8 mouse cellular contexts compared by ENCODE assay signal in genomic region chr13:23700786-23701520, GRCm38 (mm10). TPM values are rescaled to one million over a fixed set of nuclear protein-coding genes. Genes with fewer than 3 reads are reported as not detected.
A peak's percentile ranks its signal among the peaks of the same experiment; 100 is the strongest.
DNase-seq lines count a peak whose midpoint lies in the region; ATAC-seq and TF ChIP-seq lines count a peak whose summit lies in the region.

No protein-coding gene starts in this region.

- H3K4me2 ChIP-seq in hindbrain, embryonic 13.5 days = no peak overlapping the region
- H3K4me2 ChIP-seq in intestine, embryonic 15.5 days (replicated peaks) = no peak overlapping the region

- H3K4me1 ChIP-seq in hindbrain, embryonic 10.5 days (replicated peaks) = peaks cover 25% of the 10 kb centered on the region
- peaks cover 11% of the 10 kb centered on the region for H3K4me1 ChIP-seq in hindbrain, embryonic 13.5 days (replicated peaks)
- H3K4me1 ChIP-seq in intestine, embryonic 15.5 days (replicated peaks) = peaks cover 8% of the 10 kb centered on the region

- H3K9me3 ChIP-seq in hindbrain, embryonic 10.5 days = no peaks in the 10 kb centered on the region
- no peaks in the 10 kb centered on the region for H3K9me3 ChIP-seq in hindbrain, embryonic 13.5 days
- H3K9me3 ChIP-seq in intestine, embryonic 15.5 days = no peaks in the 10 kb centered on the region

- peak overlapping the region; percentile 66; the same call in 1 of the 2 replicates for H3K27ac ChIP-seq in hindbrain, embryonic 10.5 days
- H3K27ac ChIP-seq in hindbrain, embryonic 13.5 days = no peak overlapping the region
- no peak overlapping the region for H3K27ac ChIP-seq in gastrocnemius, adult 2 months
- no peak overlapping the region for H3K27ac ChIP-seq in intestine, embryonic 15.5 days

- H3K4me3 ChIP-seq in hindbrain, embryonic 10.5 days = no peak overlapping the region
- no peak overlapping the region for H3K4me3 ChIP-seq in hindbrain, embryonic 13.5 days
- no peak overlapping the region for H3K4me3 ChIP-seq in gastrocnemius, adult 2 months
- H3K4me3 ChIP-seq in intestine, embryonic 15.5 days (replicated peaks) = no peak overlapping the region

- 33% methylated on average over 8 of the region's 8 CpGs for WGBS in hindbrain, embryonic 10.5 days
- WGBS in hindbrain, embryonic 13.5 days = 32% methylated on average over 8 of the region's 8 CpGs
- 25% methylated on average over 8 of the region's 8 CpGs for WGBS in intestine, embryonic 15.5 days

- intact Hi-C loops in gastrocnemius, adult 2 months (cut with DNase I) = loop anchor here (1.0 kb wide), 1 partner anchor 31 kb away; no protein-coding TSS in a partner anchor
- intact Hi-C loops in left cerebral cortex, postnatal 14 days (cut with DNase I) = loop anchor here (1.0 kb wide), 1 partner anchor 31 kb away; no protein-coding TSS in a partner anchor

- no peak for ATAC-seq in hindbrain, embryonic 13.5 days (ENCODE audit: low FRiP score)
- peak; percentile 64 for ATAC-seq in common myeloid progenitor, adult 5-6 weeks (replicated peaks; ENCODE audit: low read depth, poor library complexity, severe bottlenecking)
- peak; percentile 67 for ATAC-seq in intestine, embryonic 15.5 days
- peak; percentile 64 for ATAC-seq in megakaryocyte progenitor cell, adult 5-6 weeks (replicated peaks; ENCODE audit: poor library complexity)

- peak; percentile 73 for DNase-seq in hindbrain, embryonic 10.5 days (ENCODE audit: low spot score)
- peak; percentile 70 for DNase-seq in gastrocnemius, adult 2 months
- DNase-seq in left cerebral cortex, postnatal 14 days (ENCODE audit: low spot score in 2 of 2) = peak; percentile 83 to 85
- peak; percentile 50 for DNase-seq in spleen, adult 12 weeks (ENCODE audit: low spot score)

- TF ChIP-seq CTCF in gastrocnemius, adult 2 months (IDR thresholded peaks at IDR 0.05) = peak; percentile 94

- no peak overlapping the region for H3K9ac ChIP-seq in hindbrain, embryonic 13.5 days
- peak overlapping the region; percentile 20; the same call in 1 of the 2 replicates for H3K9ac ChIP-seq in intestine, embryonic 15.5 days

- H3K27me3 ChIP-seq in hindbrain, embryonic 10.5 days (ENCODE audit: insufficient read depth, poor library complexity, severe bottlenecking) = 0 out of 2 replicates have a peak, but pooled peaks cover 2% of the 10 kb centered on the region
- no peaks in the 10 kb centered on the region for H3K27me3 ChIP-seq in hindbrain, embryonic 13.5 days
- H3K27me3 ChIP-seq in intestine, embryonic 15.5 days (replicated peaks) = no peaks in the 10 kb centered on the region

- no peaks in the 10 kb centered on the region for H3K36me3 ChIP-seq in hindbrain, embryonic 10.5 days
- H3K36me3 ChIP-seq in hindbrain, embryonic 13.5 days = no peaks in the 10 kb centered on the region
- H3K36me3 ChIP-seq in intestine, embryonic 15.5 days = no peaks in the 10 kb centered on the region

RNA-seq across cellular contexts. Expression of gene Hist1h4c, which starts 2.7 kb away (rescaled TPM):
- 5.4 TPM in 2 replicates for polyA plus RNA-seq in hindbrain, embryonic 10.5 days (2016; fragmentation: Nextera tagmentation; extraction: Ambion mirVana)
- polyA plus RNA-seq in hindbrain, embryonic 13.5 days (2015; fragmentation: Nextera tagmentation; extraction: Ambion mirVana) = 3.9 and 4.4 TPM in 2 replicates
- total RNA-seq in common myeloid progenitor, adult 5-6 weeks (2017) = 434 and 555 TPM in 2 replicates
- 10 to 100 TPM; 49.8 to 61.2 TPM for total RNA-seq in gastrocnemius, adult 2 months (2021)
- 4.7 and 5.7 TPM in 2 replicates for polyA plus RNA-seq in intestine, embryonic 15.5 days (2015; fragmentation: Nextera tagmentation; extraction: Ambion mirVana)
- total RNA-seq in left cerebral cortex, postnatal 14 days (2021) = 100 to 1,000 TPM; 100 to 103 TPM
- total RNA-seq in megakaryocyte progenitor cell, adult 5-6 weeks (2015) = 45.1 and 51.9 TPM in 2 replicates
- total RNA-seq in megakaryocyte progenitor cell, adult 5-6 weeks (2017) = 238 and 311 TPM in 2 replicates

RNA-seq across cellular contexts. Expression of gene Hist1h1t, which starts 5.3 kb away (rescaled TPM):
- not detected in 2 replicates for polyA plus RNA-seq in hindbrain, embryonic 10.5 days (2016; fragmentation: Nextera tagmentation; extraction: Ambion mirVana)
- not detected in 2 replicates for polyA plus RNA-seq in hindbrain, embryonic 13.5 days (2015; fragmentation: Nextera tagmentation; extraction: Ambion mirVana)
- 0.55 and 3.1 TPM in 2 replicates for total RNA-seq in common myeloid progenitor, adult 5-6 weeks (2017)
- total RNA-seq in gastrocnemius, adult 2 months (2021) = not detected
- not detected in 2 replicates for polyA plus RNA-seq in intestine, embryonic 15.5 days (2015; fragmentation: Nextera tagmentation; extraction: Ambion mirVana)
- under 1 TPM in 1 of 2 experiments, not detected in 1; 0.40 TPM for total RNA-seq in left cerebral cortex, postnatal 14 days (2021)
- not detected in 2 replicates for total RNA-seq in megakaryocyte progenitor cell, adult 5-6 weeks (2015)
- total RNA-seq in megakaryocyte progenitor cell, adult 5-6 weeks (2017) = 0.29 TPM in 1 of 2 replicates, not detected in the other

RNA-seq across cellular contexts. Expression of gene Hfe, which starts 9.7 kb away (rescaled TPM):
- 3.2 and 3.5 TPM in 2 replicates for polyA plus RNA-seq in hindbrain, embryonic 10.5 days (2016; fragmentation: Nextera tagmentation; extraction: Ambion mirVana)
- polyA plus RNA-seq in hindbrain, embryonic 13.5 days (2015; fragmentation: Nextera tagmentation; extraction: Ambion mirVana) = 5.4 and 5.6 TPM in 2 replicates
- 3.6 and 4.3 TPM in 2 replicates for total RNA-seq in common myeloid progenitor, adult 5-6 weeks (2017)
- 10 to 100 TPM; 16.0 to 18.7 TPM for total RNA-seq in gastrocnemius, adult 2 months (2021)
- 6.4 and 7.9 TPM in 2 replicates for polyA plus RNA-seq in intestine, embryonic 15.5 days (2015; fragmentation: Nextera tagmentation; extraction: Ambion mirVana)
- total RNA-seq in left cerebral cortex, postnatal 14 days (2021) = 1 to 10 TPM; 2.9 to 3.1 TPM
- 15.9 and 16.6 TPM in 2 replicates for total RNA-seq in megakaryocyte progenitor cell, adult 5-6 weeks (2015)
- total RNA-seq in megakaryocyte progenitor cell, adult 5-6 weeks (2017) = 6.0 and 8.7 TPM in 2 replicates

RNA-seq across cellular contexts. Expression of gene Hist1h2bc, which starts 17.0 kb away (rescaled TPM):
- polyA plus RNA-seq in hindbrain, embryonic 10.5 days (2016; fragmentation: Nextera tagmentation; extraction: Ambion mirVana) = 23.1 and 26.2 TPM in 2 replicates
- polyA plus RNA-seq in hindbrain, embryonic 13.5 days (2015; fragmentation: Nextera tagmentation; extraction: Ambion mirVana) = 17.8 and 23.1 TPM in 2 replicates
- 224 and 276 TPM in 2 replicates for total RNA-seq in common myeloid progenitor, adult 5-6 weeks (2017)
- 10 to 100 TPM; 59.1 to 76.4 TPM for total RNA-seq in gastrocnemius, adult 2 months (2021)
- polyA plus RNA-seq in intestine, embryonic 15.5 days (2015; fragmentation: Nextera tagmentation; extraction: Ambion mirVana) = 79.3 and 89.9 TPM in 2 replicates
- 10 to 100 TPM; 25.0 to 27.3 TPM for total RNA-seq in left cerebral cortex, postnatal 14 days (2021)
- total RNA-seq in megakaryocyte progenitor cell, adult 5-6 weeks (2015) = 36.2 and 54.1 TPM in 2 replicates
- total RNA-seq in megakaryocyte progenitor cell, adult 5-6 weeks (2017) = 196 and 235 TPM in 2 replicates

RNA-seq across cellular contexts. Expression of gene Hist1h2ac, which starts 17.2 kb away (rescaled TPM):
- polyA plus RNA-seq in hindbrain, embryonic 10.5 days (2016; fragmentation: Nextera tagmentation; extraction: Ambion mirVana) = 0.80 and 1.2 TPM in 2 replicates
- 0.38 and 0.54 TPM in 2 replicates for polyA plus RNA-seq in hindbrain, embryonic 13.5 days (2015; fragmentation: Nextera tagmentation; extraction: Ambion mirVana)
- total RNA-seq in common myeloid progenitor, adult 5-6 weeks (2017) = 114 and 119 TPM in 2 replicates
- under 1 TPM; 0.84 to 0.92 TPM for total RNA-seq in gastrocnemius, adult 2 months (2021)
- polyA plus RNA-seq in intestine, embryonic 15.5 days (2015; fragmentation: Nextera tagmentation; extraction: Ambion mirVana) = 1.3 and 1.5 TPM in 2 replicates
- 1 to 10 TPM; 1.9 to 2.0 TPM for total RNA-seq in left cerebral cortex, postnatal 14 days (2021)
- 17.1 and 19.7 TPM in 2 replicates for total RNA-seq in megakaryocyte progenitor cell, adult 5-6 weeks (2015)
- total RNA-seq in megakaryocyte progenitor cell, adult 5-6 weeks (2017) = 101 and 110 TPM in 2 replicates
